Mouse (Mus musculus) CH12.LX (cell line): ENCODE results near the gene Katnbl1.

Experiments
- CHD1 ChIP-seq: IDR thresholded peaks from 2 replicates; pipeline ENCODE4 v1.6.1; 2012; ENCODE audit warnings: low read depth, low read length, improper control_type of control experiment, inconsistent platforms
- JUND ChIP-seq: conservative IDR thresholded peaks from 2 replicates; pipeline ENCODE4 v1.6.1; 2011; ENCODE audit warnings: low read depth, low read length, improper control_type of control experiment

DNA sequence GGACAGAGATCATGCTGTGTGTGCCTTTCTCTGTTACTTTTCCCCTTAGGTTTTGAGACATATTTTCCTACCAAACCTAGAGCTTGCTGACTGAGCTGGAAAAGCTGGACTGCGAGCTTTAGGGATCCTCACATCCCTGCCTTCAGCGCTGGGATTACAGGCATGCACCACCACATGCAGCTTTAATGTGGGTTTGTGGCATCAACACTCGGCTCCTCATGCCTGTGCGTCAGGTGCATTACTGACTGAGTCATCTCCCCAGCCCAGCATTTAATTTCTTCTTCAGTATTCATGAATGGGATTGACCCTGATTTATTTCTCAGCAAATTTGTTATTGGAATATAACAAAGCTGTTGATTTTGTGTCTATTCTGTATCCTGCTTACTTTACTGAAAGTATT is 57.3 kb downstream of the Katnbl1 start:
- TF ChIP-seq JUND (no peak), CHD1 (no peak)
